Mouse (Mus musculus) forebrain, postnatal 0 days (tissue): Measurements from ENCODE around the gene Eea1. TPM values are rescaled to one million over a fixed set of nuclear protein-coding genes. Genes with fewer than 3 reads are reported as not detected.

ENCODE experiments used
- ATAC-seq: fragments of 200-750 bp; cut with Nextera tagmentation; 2 replicates; pipeline ENCODE4 v1.8.0; 2017; ENCODE audit warnings: mild to moderate bottlenecking, moderate library complexity
- DNase-seq: peaks from one replicate; pipeline ENCODE4 v3.0.0-alpha.2; 2015
- H3K27ac ChIP-seq: fragments of 300-500 bp; sonication (generic); 2 replicates; pipeline ENCODE4 v1.5.1; 2014; ENCODE audit warnings: low read depth, mild to moderate bottlenecking, antibody characterized with exemption, low read length, moderate library complexity, mixed read lengths
- H3K27me3 ChIP-seq: fragments of 300-500 bp; sonication (generic); 2 replicates; pipeline ENCODE4 v1.6.1; 2014; ENCODE audit warnings: mild to moderate bottlenecking, low read length, mixed read lengths; ENCODE audit not compliant: insufficient read depth
- H3K36me3 ChIP-seq: fragments of 300-500 bp; sonication (generic); 2 replicates; pipeline ENCODE4 v1.6.1; 2014; ENCODE audit warnings: mild to moderate bottlenecking, moderate library complexity; ENCODE audit not compliant: insufficient read depth
- H3K4me1 ChIP-seq: fragments of 300-500 bp; sonication (generic); 2 replicates; pipeline ENCODE4 v1.6.1; 2014; ENCODE audit warnings: antibody characterized with exemption; ENCODE audit not compliant: insufficient read depth
- H3K4me2 ChIP-seq: fragments of 300-500 bp; sonication (generic); 2 replicates; pipeline ENCODE4 v1.6.1; 2014; ENCODE audit warnings: low read depth, mild to moderate bottlenecking, moderate library complexity
- H3K4me3 ChIP-seq: fragments of 300-500 bp; sonication (generic); 2 replicates; pipeline ENCODE4 v1.5.1; 2014; ENCODE audit warnings: low read depth, low read length, mixed read lengths
- H3K9ac ChIP-seq: fragments of 300-500 bp; sonication (generic); 2 replicates; pipeline ENCODE4 v1.6.1; 2014; ENCODE audit warnings: mild to moderate bottlenecking
- H3K9me3 ChIP-seq: fragments of 300-500 bp; sonication (generic); 2 replicates; pipeline ENCODE4 v1.6.1; 2016; ENCODE audit warnings: low read length
- CTCF ChIP-seq: sonication (generic); IDR thresholded peaks from 2 replicates; pipeline ENCODE4 v1.5.1; 2016; ENCODE audit warnings: antibody characterized with exemption, control low read depth, low read depth
- WGBS: fragments of 180-500 bp; shearing (Covaris S2); extraction: QIAGEN DNeasy Blood & Tissue Kit; methylation state at CpG from one replicate; pipeline ENCODE4 v1.1.7; 2014; 5-methylcytosine and 5-hydroxymethylcytosine counted together
- polyA plus RNA-seq: library from polyadenylated mRNA; unstranded; fragments of >200 nt; fragmentation: Nextera tagmentation; extraction: Ambion mirVana; gene quantifications from 2 replicates; pipeline ENCODE4 v1.2.1, GENCODE M21; 2015
- total RNA-seq: library from RNA; depleted of rRNA; stranded (reverse); fragments of >200 nt; gene quantifications from 2 replicates; pipeline ENCODE4 v1.2.3, GENCODE M21; 2014; rRNA removed

The Eea1 gene
- 16.2 and 21.9 TPM in 2 replicates for total RNA-seq
- polyA plus RNA-seq = 11.3 and 16.6 TPM in 2 replicates

GRCm38 (mm10) chr10:95940046-95940900 lies at the start of gene Eea1:
Gene Eea1 (plus strand): TSS chr10:95940650.
- H3K4me3 ChIP-seq = peak within 1 kb of the TSS; percentile 92
- peak within 1 kb of the TSS; percentile 72 for H3K9ac ChIP-seq
- H3K36me3 ChIP-seq = no peaks in the 10 kb centered on the region
- ATAC-seq (peak; percentile 97), DNase-seq (peak; percentile 93)
- WGBS = under 1% methylated on average over 56 of the region's 59 CpGs
- H3K27ac ChIP-seq = peak within 1 kb of the TSS; percentile 80
- no peaks in the 10 kb centered on the region for H3K27me3 ChIP-seq
- TF ChIP-seq CTCF = no peak
- H3K9me3 ChIP-seq = no peaks in the 10 kb centered on the region
- H3K4me2 ChIP-seq = peak within 1 kb of the TSS; percentile 74
- H3K4me1 ChIP-seq = peaks cover 11% of the 10 kb centered on the region; the same call in 1 of the 2 replicates

GRCm38 (mm10) chr10:95891214-95891960 lies 49.1 kb upstream of the Eea1 start:
- DNase-seq = no peak
- Histone ChIP-seq H3K27me3 (no peaks in the 10 kb centered on the region), H3K4me1 (no peaks in the 10 kb centered on the region), H3K9ac (no peak overlapping the region), H3K27ac (no peak overlapping the region), H3K36me3 (no peaks in the 10 kb centered on the region), H3K9me3 (no peaks in the 10 kb centered on the region), H3K4me2 (no peak overlapping the region), H3K4me3 (no peak overlapping the region)
- ATAC-seq = no peak
- WGBS = 81% methylated on average over 7 of the region's 7 CpGs
- no peak for TF ChIP-seq CTCF

- Histone ChIP-seq H3K4me2 (no peak overlapping the region), H3K9me3 (no peaks in the 10 kb centered on the region), H3K27ac (no peak overlapping the region), H3K4me3 (no peak overlapping the region), H3K27me3 (no peaks in the 10 kb centered on the region), H3K9ac (no peak overlapping the region), H3K4me1 (no peaks in the 10 kb centered on the region), H3K36me3 (no peaks in the 10 kb centered on the region)
- ATAC-seq = no peak
- TF ChIP-seq CTCF = no peak
- 80% methylated on average over 9 of the region's 9 CpGs for WGBS
- no peak for DNase-seq
Measured at GRCm38 (mm10) chr10:95892132-95892531, 48.3 kb upstream of the Eea1 start.

- TF ChIP-seq CTCF = peak; percentile 54
- ATAC-seq = no peak
- Histone ChIP-seq H3K4me3 (no peak overlapping the region), H3K27me3 (no peaks in the 10 kb centered on the region), H3K4me2 (no peak overlapping the region), H3K9ac (no peak overlapping the region), H3K9me3 (no peaks in the 10 kb centered on the region), H3K36me3 (no peaks in the 10 kb centered on the region), H3K4me1 (no peaks in the 10 kb centered on the region), H3K27ac (no peak overlapping the region)
- WGBS = 86% methylated on average over 14 of the region's 14 CpGs
- DNase-seq = peak; percentile 9
Measured at GRCm38 (mm10) chr10:95893291-95893932, 47.0 kb upstream of the Eea1 start.

GRCm38 (mm10) chr10:95894036-95894855 lies 46.2 kb upstream of the Eea1 start:
- Histone ChIP-seq H3K4me1 (no peaks in the 10 kb centered on the region), H3K9ac (peak overlapping the region; percentile 40), H3K36me3 (no peaks in the 10 kb centered on the region), H3K9me3 (no peaks in the 10 kb centered on the region), H3K4me2 (peak overlapping the region; percentile 52), H3K27ac (no peak overlapping the region), H3K4me3 (peak overlapping the region; percentile 29), H3K27me3 (no peaks in the 10 kb centered on the region)
- ATAC-seq (peak; percentile 54), DNase-seq (no peak)
- WGBS = 34% methylated on average over 17 of the region's 17 CpGs
- no peak for TF ChIP-seq CTCF

- Histone ChIP-seq H3K4me1 (no peaks in the 10 kb centered on the region), H3K9ac (no peak overlapping the region), H3K36me3 (no peaks in the 10 kb centered on the region), H3K27me3 (no peaks in the 10 kb centered on the region), H3K27ac (no peak overlapping the region), H3K4me2 (peak overlapping the region; percentile 52), H3K9me3 (no peaks in the 10 kb centered on the region), H3K4me3 (peak overlapping the region; percentile 29)
- ATAC-seq (peak; percentile 96), DNase-seq (peak; percentile 89)
- WGBS = 40% methylated on average over 10 of the region's 10 CpGs
- TF ChIP-seq CTCF = peak; percentile 89
Measured at GRCm38 (mm10) chr10:95894856-95895386, 45.5 kb upstream of the Eea1 start.
